Mouse (Mus musculus) neural tube, embryonic 14.5 days (tissue): ENCODE data around the gene Jmjd1c. TPM values are rescaled to one million over a fixed set of nuclear protein-coding genes. Genes with fewer than 3 reads are reported as not detected.

ENCODE experiments used
- ATAC-seq: fragments of 200-750 bp; cut with Nextera tagmentation; 2 replicates; pipeline ENCODE4 v1.8.0; 2017; ENCODE audit warnings: low read depth, mild to moderate bottlenecking, moderate TSS enrichment, moderate library complexity
- H3K27ac ChIP-seq: fragments of 300-500 bp; sonication (generic); 2 replicates; pipeline ENCODE4 v1.5.1; 2014; ENCODE audit warnings: low read depth, mild to moderate bottlenecking, control low read depth, low read length, moderate library complexity, mixed read lengths
- H3K27me3 ChIP-seq: fragments of 300-500 bp; sonication (generic); 2 replicates; pipeline ENCODE4 v1.6.1; 2014; ENCODE audit warnings: low read length; ENCODE audit not compliant: control insufficient read depth, insufficient read depth
- H3K36me3 ChIP-seq: fragments of 300-500 bp; sonication (generic); 2 replicates; pipeline ENCODE4 v1.6.1; 2014; ENCODE audit warnings: low read length, mixed read lengths; ENCODE audit not compliant: control insufficient read depth, insufficient read depth
- H3K4me1 ChIP-seq: fragments of 300-500 bp; sonication (generic); 2 replicates; pipeline ENCODE4 v1.6.1; 2014; ENCODE audit warnings: low read length; ENCODE audit not compliant: control insufficient read depth, insufficient read depth
- H3K4me2 ChIP-seq: fragments of 300-500 bp; sonication (generic); 2 replicates; pipeline ENCODE4 v1.6.1; 2014; ENCODE audit warnings: mild to moderate bottlenecking, low read depth, low read length, control low read depth
- H3K4me3 ChIP-seq: fragments of 300-500 bp; sonication (generic); 2 replicates; pipeline ENCODE4 v1.5.1; 2014; ENCODE audit warnings: low read depth, low read length, control low read depth, mixed read lengths
- H3K9ac ChIP-seq: fragments of 300-500 bp; sonication (generic); replicated peaks from 2 replicates; pipeline ENCODE4 v1.6.1; 2014; ENCODE audit warnings: low read depth, mild to moderate bottlenecking, control low read depth, low read length, mixed read lengths
- H3K9me3 ChIP-seq: fragments of 300-500 bp; sonication (generic); 2 replicates; pipeline ENCODE4 v1.6.1; 2016; ENCODE audit warnings: low read length; ENCODE audit not compliant: control insufficient read depth
- WGBS: fragments of 180-500 bp; shearing (Covaris S2); extraction: QIAGEN DNeasy Blood & Tissue Kit; methylation state at CpG from one replicate; pipeline ENCODE4 v1.1.7; 2014; 5-methylcytosine and 5-hydroxymethylcytosine counted together
- polyA plus RNA-seq: library from polyadenylated mRNA; unstranded; fragments of >200 nt; fragmentation: Nextera tagmentation; extraction: Ambion mirVana; gene quantifications from 2 replicates; pipeline ENCODE4 v1.2.1, GENCODE M21; 2014

The Jmjd1c gene
- polyA plus RNA-seq: 62.3 and 67.0 TPM in 2 replicates

DNA sequence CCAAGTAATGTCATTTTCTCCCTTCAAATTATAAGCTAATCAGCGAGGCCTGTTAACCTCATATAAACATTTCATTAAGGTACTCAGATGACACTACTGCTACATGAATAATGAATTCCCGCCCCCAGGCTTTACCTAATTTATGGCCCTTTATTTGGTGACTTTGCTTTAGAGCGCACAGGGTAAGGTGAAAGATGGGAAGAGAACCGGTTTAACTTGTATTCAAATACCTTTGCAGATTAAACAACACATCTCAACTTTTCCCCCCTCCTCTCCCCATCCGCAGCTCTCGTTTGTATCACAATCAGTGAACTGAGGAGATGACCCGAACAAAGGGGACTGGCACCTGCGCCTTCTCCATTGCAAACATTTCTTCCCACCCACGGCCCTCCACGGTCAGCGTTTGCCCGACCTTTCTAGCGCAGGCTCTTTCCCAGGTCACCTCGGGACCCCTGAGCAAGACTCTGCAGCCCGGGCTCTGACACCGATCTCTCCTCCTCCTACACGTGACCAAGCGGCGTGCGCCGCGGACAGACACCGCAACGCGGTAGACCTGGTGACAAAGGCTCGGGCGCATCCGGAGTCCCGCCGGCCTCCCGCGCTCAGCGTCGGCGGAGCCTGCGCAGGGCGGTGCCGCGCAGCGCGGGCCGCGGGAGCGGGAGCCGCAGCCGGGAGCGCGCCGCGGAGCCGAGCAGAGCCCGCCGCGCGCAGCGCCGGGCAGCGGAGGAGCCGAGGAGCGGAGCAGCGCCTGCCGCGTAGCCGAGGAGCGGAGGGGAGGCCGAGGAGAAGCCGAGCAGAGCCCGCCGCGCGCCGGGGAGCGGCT lies at the start of gene Jmjd1c:
TSS of gene Jmjd1c (plus strand) at position 328 of the 823 bp plus-strand sequence.
- peaks cover 33% of the 10 kb centered on the region for H3K4me1 ChIP-seq
- peak within 1 kb of the TSS; percentile 79 for H3K4me2 ChIP-seq
- peak within 1 kb of the TSS; percentile 100 for H3K27ac ChIP-seq
- peak within 1 kb of the TSS; percentile 99 for H3K9ac ChIP-seq
- WGBS: under 1% methylated on average over 61 of the region's 73 CpGs
- no peaks in the 10 kb centered on the region for H3K27me3 ChIP-seq
- ATAC-seq: peak; percentile 91
- no peaks in the 10 kb centered on the region for H3K36me3 ChIP-seq
- H3K4me3 ChIP-seq: peak within 1 kb of the TSS; percentile 87
- no peaks in the 10 kb centered on the region for H3K9me3 ChIP-seq

GRCm38 (mm10) chr10:67047712-67048645 lies 47.9 kb upstream of the Jmjd1c start:
- H3K4me2 ChIP-seq: no peak overlapping the region
- 70% methylated on average over 18 of the region's 18 CpGs for WGBS
- H3K27ac ChIP-seq: no peak overlapping the region
- H3K4me3 ChIP-seq: no peak overlapping the region
- H3K9me3 ChIP-seq: no peaks in the 10 kb centered on the region
- no peak overlapping the region for H3K9ac ChIP-seq
- H3K36me3 ChIP-seq: no peaks in the 10 kb centered on the region
- peaks cover 17% of the 10 kb centered on the region; the same call in 1 of the 2 replicates for H3K4me1 ChIP-seq
- no peak for ATAC-seq
- no peaks in the 10 kb centered on the region for H3K27me3 ChIP-seq

DNA sequence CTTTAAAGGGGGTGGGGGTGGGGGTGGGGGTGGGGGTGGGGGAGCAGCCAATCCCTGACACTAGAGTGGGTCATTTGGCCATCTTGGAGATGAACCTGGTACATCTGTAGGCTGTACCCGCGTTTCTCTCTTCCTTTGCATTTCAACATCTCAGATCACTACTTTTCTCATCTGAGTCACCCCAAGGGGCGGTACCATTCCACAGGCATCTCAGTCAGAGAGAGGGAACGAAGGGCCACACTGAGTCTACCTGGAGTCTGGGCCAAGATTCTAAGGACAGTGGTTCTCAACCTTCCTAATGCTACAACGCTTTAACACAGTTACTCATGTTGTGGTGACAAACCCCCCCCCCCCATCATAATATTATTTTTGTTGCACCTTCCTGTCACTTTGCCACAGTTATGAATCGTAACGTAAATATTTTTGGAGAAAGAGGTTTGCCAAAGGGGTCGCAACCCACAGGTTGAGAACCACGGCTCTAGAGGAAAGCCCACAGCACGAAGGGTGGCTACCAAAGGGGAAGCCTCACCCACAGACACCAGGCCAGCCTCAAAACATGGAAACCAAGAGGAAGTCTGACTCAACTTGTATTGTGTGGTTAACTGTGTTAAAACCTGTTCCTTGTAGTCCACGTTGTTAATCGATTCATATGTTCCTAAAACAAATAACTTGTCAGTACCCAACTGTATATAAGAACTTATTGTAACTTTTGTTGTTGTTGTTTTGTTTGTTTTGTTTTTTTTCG lies 46.9 kb upstream of the Jmjd1c start:
- Histone ChIP-seq H3K9me3 (no peaks in the 10 kb centered on the region), H3K4me3 (no peak overlapping the region), H3K27ac (no peak overlapping the region), H3K36me3 (no peaks in the 10 kb centered on the region), H3K4me1 (peaks cover 21% of the 10 kb centered on the region; the same call in 1 of the 2 replicates), H3K4me2 (no peak overlapping the region), H3K27me3 (no peaks in the 10 kb centered on the region), H3K9ac (no peak overlapping the region)
- ATAC-seq: no peak
- WGBS: 95% methylated on average over 13 of the region's 13 CpGs

DNA sequence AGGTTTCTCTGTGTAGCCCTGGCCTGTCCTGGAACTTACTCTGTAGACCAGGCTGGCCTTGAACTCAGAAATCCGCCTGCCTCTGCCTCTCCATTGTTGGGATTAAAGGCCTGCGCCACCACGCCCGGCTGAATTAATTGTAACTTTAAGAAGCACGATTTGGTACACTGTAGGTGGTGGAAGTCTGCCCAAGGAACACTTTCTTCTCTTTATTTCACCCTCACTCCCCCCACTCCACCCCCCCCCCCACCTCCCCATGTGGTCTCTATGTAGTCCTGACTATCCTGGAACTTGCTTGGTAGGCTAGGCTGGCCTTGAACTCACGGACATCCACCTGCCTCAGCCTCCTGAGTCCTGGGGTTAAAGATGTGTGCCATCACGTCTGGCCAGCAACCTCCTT lies 46.3 kb upstream of the Jmjd1c start:
- H3K27ac ChIP-seq: no peak overlapping the region
- H3K4me2 ChIP-seq: no peak overlapping the region
- no peaks in the 10 kb centered on the region for H3K36me3 ChIP-seq
- H3K4me3 ChIP-seq: no peak overlapping the region
- no peak overlapping the region for H3K9ac ChIP-seq
- no peaks in the 10 kb centered on the region for H3K9me3 ChIP-seq
- no peaks in the 10 kb centered on the region for H3K27me3 ChIP-seq
- 91% methylated on average over 7 of the region's 7 CpGs for WGBS
- peaks cover 21% of the 10 kb centered on the region; the same call in 1 of the 2 replicates for H3K4me1 ChIP-seq
- no peak for ATAC-seq

DNA sequence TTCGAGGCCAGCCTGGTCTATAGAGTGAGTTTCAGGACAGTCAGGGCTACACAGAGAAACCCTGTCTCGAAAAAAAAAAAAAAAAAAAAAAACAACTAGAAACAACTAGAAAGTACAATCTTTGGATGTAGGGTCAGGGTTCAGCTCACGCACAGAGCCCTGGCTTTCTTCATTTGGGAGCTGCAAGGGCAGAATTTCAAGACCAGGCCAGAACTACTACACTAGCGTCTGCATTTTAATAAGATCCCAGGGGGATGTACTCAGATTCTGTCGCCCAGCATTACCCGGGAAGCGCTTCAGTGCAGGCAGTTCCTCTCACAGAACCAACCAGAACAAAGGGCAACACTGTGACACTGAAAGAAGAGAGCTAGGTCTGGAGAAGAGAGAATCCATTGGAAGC lies 45.2 kb upstream of the Jmjd1c start:
- Histone ChIP-seq H3K27me3 (no peaks in the 10 kb centered on the region), H3K27ac (no peak overlapping the region), H3K36me3 (no peaks in the 10 kb centered on the region), H3K4me1 (peaks cover 15% of the 10 kb centered on the region; the same call in 1 of the 2 replicates), H3K9ac (no peak overlapping the region), H3K4me2 (no peak overlapping the region), H3K9me3 (no peaks in the 10 kb centered on the region), H3K4me3 (no peak overlapping the region)
- WGBS: 59% methylated on average over 6 of the region's 7 CpGs
- no peak for ATAC-seq

GRCm38 (mm10) chr10:67051466-67051865 lies 44.5 kb upstream of the Jmjd1c start:
- no peaks in the 10 kb centered on the region for H3K36me3 ChIP-seq
- H3K4me2 ChIP-seq: no peak overlapping the region
- H3K4me3 ChIP-seq: no peak overlapping the region
- H3K9me3 ChIP-seq: no peaks in the 10 kb centered on the region
- WGBS: 73% methylated on average over 5 of the region's 5 CpGs
- H3K27me3 ChIP-seq: no peaks in the 10 kb centered on the region
- H3K9ac ChIP-seq: no peak overlapping the region
- ATAC-seq: no peak
- no peak overlapping the region for H3K27ac ChIP-seq
- H3K4me1 ChIP-seq: peaks cover 15% of the 10 kb centered on the region; the same call in 1 of the 2 replicates

DNA sequence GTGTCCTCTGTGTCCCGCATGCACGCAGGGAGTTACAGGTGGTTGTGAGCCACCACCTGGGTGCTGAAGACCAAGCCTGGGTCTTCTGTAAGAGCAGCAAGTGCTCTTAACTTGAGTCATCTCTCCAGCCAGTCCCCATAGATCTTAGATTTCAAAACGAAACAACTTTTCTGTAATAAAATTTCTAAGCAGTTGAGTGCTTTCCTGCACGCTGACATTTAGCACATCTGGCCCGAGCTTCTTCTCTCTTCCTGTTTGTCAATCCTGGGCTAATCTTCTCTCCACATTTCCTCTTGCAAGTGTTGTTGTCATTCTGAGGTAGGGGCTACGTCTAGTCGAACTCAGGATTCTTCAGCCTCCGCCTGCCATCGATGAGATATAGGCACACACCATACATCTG lies 43.5 kb upstream of the Jmjd1c start:
- H3K36me3 ChIP-seq: no peaks in the 10 kb centered on the region
- 59% methylated on average over 9 of the region's 9 CpGs for WGBS

DNA sequence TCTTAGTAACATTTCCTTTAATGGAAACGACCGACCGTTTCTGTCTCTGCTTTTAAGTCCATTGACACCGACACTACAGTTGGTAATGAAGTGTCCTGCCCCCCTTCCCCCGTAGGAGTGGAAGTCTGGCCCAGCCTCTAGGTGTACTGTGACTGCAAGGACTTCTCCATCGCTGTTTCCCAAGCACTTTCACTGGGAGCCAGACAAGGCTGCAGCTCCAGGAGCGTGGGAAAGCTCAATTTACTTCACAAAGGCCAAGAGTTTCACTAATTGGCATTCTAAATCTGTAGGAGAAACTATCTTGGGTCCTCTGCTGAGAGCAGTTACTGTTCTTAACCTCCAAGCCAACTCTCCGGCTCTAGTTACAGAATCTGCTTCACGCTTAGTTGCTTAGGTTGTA lies 42.5 kb upstream of the Jmjd1c start:
- no peak overlapping the region for H3K4me2 ChIP-seq
- peak; percentile 73 for ATAC-seq
- no peaks in the 10 kb centered on the region for H3K27me3 ChIP-seq
- H3K36me3 ChIP-seq: no peaks in the 10 kb centered on the region
- H3K9me3 ChIP-seq: no peaks in the 10 kb centered on the region
- 14% methylated on average over 9 of the region's 9 CpGs for WGBS
- no peak overlapping the region for H3K4me3 ChIP-seq
- peaks cover 14% of the 10 kb centered on the region; the same call in 1 of the 2 replicates for H3K4me1 ChIP-seq
- no peak overlapping the region for H3K9ac ChIP-seq
- H3K27ac ChIP-seq: 0 out of 2 replicates have a peak overlapping the region, but pooled peaks have one; percentile 48

More for the DNA sequence above, 43.5 kb upstream of the Jmjd1c start:
- H3K4me1 ChIP-seq: peaks cover 15% of the 10 kb centered on the region; the same call in 1 of the 2 replicates
- H3K27me3 ChIP-seq: no peaks in the 10 kb centered on the region
- no peak overlapping the region for H3K4me3 ChIP-seq
- ATAC-seq: no peak
- H3K9me3 ChIP-seq: no peaks in the 10 kb centered on the region
- H3K4me2 ChIP-seq: no peak overlapping the region
- no peak overlapping the region for H3K9ac ChIP-seq
- H3K27ac ChIP-seq: peak overlapping the region; percentile 48
